Mouse (Mus musculus) T-cell, adult 2 months (primary cell): Measurements from ENCODE around the gene Clstn3.
"Not testable (repeated sequence)": the region's sequence is repeated elsewhere in the genome, so short reads cannot be mapped to it uniquely, and the experiment has no call there.

Experiments
- DNase-seq: peaks from one replicate; pipeline ENCODE4 v3.0.0; 2022; ENCODE audit warnings: low spot score

Gene Clstn3

GRCm38 (mm10) chr6:124479573-124479930 is 15.0 kb upstream of the Clstn3 start:
- DNase-seq, result no peak

DNA sequence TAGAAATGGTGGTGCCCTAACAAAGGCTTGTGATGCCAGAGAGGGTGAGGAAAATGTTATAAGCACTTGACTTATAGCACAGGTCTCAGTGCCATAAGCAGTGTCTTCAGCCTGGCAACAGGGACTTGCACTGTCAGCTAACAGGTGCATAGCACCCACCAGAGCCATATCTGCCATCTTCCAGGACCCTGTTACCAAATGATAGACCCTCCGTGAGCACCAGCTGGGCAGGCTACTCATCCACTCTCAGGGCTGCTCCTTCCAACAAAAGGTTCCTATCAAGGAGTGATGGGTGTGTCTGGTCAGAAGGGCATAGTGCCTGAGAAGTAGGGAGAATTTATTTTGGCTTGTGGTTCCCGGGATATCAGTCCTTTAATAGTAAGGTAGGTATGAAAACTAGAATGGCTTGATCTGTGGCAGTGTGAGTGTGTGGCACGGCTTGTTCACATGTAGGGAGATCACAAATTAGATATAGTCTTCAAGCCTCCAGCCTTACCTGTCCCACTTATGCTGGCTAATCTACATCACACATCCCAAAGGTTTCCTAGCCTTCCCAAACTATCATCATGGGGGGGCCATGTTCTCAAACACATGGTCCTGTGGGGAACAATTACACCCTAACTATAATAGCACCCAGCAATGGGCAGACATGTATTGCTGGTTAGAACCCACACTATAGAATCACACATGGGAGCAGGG is 14.4 kb upstream of the Clstn3 start:
- DNase-seq, result no peak

GRCm38 (mm10) chr6:124477922-124478651 is 13.5 kb upstream of the Clstn3 start:
- peak; percentile 22 for DNase-seq

DNA sequence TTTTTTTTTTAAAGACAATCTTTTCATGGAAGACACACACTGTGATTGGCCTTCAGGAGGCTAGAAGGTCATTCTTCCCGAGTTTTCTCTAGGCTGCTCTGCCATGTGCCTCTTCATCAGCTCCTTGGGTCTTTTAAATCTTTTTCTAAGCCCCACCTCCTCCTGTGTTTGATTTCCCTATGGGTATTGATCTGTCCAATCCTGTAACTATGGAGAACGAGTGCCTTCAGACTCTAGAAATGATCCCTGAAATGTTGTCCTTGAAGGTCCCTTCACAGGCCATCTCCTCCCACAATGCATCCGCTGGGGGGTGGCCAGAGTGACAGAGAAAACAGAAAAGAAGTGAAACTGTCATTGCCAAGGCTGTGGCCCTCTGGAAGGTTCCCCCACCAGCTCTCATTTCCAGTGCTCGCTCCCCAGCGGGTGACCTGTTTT is 12.6 kb upstream of the Clstn3 start:
- DNase-seq, result no peak

- no peak for DNase-seq
Measured at GRCm38 (mm10) chr6:124476796-124477195, 12.2 kb upstream of the Clstn3 start.

DNA sequence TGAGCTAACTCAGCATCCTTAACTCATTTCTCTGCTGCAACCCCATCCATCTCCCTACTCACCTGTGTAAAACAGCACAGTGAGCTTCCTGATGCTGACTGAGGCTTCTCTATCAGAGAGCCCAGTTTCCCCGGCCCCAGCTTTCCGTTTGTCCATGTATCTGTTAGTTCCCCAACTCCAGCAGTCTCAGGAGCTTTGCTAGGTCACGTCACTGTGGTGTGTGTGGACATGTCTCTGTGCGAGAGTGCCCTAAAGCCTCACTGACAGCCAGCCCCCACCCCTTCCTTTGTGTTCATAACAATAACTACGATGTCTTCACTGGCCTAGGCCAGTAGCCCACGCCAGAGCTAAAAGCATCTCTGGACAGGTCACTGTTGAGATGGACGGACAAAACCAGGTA is 11.6 kb upstream of the Clstn3 start:
- no peak for DNase-seq

DNA sequence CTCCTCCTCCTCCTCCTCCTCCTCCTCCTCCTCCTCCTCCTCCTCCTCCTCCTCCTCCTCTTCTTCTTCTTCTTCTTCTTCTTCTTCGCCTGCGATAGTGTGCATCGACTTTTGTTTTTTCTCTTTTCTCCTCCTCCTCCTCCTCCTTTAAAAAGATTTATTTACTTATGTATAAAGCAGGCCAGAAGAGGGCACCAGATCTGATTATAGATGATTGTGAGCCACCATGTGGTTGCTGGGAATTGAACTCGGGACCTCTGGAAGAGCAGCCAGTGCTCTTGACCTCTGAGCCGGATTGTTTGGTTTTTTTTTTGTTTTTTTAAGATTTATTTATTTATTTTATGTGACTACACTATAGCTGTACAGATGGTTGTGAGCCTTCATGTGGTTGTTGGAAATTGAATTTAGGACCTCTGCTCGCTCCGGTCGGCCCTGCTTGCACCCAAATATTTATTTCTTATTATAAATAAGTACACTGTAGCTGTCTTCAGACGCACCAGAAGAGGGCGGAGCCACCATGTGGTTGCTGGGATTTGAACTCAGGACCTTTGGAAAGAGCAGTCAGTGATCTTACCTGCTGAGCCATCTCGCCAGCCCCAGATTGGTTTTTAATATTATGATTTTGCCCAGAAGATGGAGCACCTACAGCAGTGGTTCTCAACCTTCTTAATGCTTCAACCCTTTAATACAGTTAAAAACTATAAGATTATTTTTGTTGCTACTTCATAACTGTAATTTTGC is 10.9 kb upstream of the Clstn3 start:
- not testable (repeated sequence) for DNase-seq

- no peak for DNase-seq
Measured at GRCm38 (mm10) chr6:124474621-124475020, 10.0 kb upstream of the Clstn3 start.

DNA sequence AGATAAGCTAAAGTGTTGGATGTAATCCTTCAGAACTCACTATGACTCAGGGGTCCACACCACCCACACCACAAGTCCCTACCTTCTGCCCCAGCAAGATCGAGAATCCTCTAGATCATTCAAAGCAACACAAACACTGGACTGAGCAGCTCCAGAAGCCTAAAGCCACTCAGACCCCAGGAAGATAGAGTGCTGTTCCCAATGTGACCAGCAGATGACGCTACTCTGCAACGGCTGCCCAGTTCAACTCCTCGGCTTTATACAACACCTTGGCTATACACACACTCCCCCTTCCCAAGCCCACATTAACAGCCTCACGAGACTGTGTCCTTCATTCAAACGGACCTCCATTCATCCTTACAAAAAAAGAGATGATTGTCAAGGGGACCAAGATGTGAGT is 8.2 kb upstream of the Clstn3 start:
- DNase-seq, result peak; percentile 32

DNA sequence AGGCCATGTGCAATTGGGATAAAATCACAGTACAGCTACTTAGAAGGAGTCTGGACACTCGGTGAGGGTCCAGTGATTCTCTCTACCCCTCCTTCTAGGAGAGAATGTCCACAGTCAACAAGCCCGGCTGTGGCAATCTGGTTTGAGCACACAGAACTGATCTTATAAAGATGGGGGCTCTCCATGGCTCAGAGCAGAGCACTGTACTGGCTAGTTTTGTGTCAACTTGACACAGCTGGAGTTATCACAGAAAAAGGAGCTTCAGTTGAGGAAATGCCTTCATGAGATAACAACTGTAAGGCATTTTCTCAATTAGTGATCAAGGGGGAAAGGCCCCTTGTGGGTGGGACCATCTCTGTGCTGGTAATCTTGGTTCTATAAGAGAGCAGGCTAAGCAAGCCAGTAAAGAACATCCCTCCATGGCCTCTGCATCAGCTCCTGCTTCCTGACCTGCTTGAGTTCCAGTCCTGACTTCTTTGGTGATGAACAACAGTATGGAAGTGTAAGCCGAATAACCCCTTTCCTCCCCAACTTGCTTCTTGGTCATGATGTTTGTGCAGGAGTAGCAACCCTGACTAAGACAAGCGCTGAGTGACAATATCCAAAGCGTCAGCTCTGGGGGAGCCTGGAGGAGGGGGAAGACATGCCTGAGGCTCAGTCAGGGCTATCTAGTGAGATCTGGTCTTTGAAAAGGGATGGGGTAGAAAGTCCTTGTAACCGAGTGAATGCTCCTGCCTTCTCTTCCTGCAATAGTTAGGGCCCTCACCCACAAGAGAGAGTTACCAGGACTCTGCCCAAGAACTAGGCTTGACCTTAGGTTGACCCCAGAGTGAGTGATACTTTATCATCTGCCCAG is 7.4 kb upstream of the Clstn3 start:
- not testable (repeated sequence) for DNase-seq

DNA sequence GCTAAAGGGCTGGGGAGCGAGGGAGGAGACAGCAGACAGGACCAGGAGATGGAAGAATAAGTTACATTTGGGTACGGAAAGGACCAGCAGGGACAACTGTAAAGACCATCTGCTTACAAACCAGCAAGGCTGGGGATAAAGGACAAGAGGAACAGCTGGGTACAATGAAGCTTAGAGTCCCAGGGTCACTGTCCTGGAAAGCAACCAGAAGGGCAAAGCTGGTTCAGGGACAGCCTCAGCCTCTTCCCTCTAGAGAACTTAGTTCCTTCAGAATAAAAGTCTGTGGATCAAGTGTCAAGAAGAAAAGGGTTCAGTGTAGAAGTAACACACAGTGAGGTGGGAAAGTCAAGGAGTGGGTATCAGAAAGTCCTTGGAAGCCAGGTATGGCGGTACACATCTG is 6.5 kb upstream of the Clstn3 start:
- no peak for DNase-seq

DNA sequence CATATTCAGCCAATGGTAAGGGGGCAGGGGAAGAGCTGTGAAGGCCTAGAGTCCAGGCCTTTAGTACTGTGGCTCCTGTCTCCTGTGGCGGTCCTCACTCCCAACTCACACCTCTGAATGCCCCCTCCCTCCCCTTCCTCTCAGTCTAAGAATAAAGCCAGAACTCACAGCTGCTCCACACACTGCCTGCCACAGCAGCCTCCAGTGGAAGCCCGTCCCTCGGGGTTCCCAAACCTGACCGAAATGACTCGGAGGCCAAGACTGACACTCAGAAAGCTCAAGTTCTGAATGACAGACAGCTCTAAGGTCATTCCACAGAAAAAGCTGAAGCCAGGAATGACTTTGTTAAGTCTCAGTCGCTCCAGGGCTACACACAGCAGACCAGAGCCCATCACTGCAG is 1.1 kb upstream of the Clstn3 start:
- DNase-seq, result no peak

GRCm38 (mm10) chr6:124465299-124465698 is 705 bp upstream of the Clstn3 start:
- DNase-seq, result no peak

DNA sequence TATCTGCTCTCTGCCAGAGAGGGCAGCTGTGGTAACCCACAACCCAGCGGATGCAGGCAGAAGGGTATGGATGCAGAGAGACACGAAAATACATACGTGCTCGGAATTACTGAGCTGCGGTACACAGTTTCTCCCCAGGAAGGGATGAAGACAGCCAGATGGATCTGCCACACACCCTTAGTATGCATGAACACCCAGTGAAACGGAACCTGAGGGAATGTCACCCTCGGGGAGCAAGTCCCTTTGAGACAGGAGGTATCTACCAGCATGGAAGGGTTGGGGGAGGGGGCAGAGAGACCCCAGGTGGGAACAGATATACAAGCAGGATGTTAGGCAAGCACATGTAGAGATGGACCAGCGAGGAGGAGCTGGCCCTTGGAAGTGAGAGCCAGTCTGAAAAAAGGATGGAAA is 708 bp downstream of the Clstn3 start:
- DNase-seq, result peak; percentile 42

DNA sequence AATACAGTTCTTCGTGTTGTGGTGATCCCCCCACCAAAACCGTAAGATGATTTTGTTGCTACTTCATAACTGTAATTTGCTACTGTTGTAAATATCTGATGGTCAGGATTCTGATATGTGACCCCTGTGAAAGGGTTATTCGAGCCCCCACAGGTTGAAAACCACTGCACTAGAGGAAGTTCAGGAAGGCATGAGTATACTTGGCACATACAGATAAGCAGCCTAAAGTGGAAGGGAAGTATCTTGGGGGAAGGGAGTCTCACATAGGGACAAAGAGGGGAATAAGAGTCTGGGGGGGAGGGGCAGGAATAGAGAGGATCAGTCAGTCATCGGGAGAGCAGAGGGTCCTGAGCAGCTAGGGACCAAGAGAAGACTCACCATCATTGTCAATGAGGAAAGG is 5.2 kb downstream of the Clstn3 start:
- DNase-seq, result no peak

GRCm38 (mm10) chr6:124458505-124458904 is 6.1 kb downstream of the Clstn3 start:
- DNase-seq, result no peak

DNA sequence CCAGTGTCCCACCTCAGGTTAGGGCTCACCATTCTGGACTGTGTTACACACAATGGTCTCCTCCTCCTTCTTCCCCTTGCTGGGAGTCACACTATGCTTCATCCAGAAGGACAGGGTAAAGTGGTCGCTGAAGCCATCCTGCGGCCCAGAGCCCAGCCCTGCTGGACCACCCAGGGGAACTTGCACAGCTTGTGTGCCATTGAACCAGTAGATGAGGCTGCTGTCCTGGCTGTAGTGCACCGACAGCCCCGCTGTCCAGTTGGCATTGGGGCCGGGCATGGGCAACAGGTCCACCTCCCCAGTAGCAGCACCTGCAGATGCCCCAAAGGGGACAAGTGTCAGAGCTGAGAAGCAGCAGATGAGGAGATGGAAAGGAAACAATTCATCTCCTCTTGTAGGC is 6.8 kb downstream of the Clstn3 start:
- no peak for DNase-seq

DNA sequence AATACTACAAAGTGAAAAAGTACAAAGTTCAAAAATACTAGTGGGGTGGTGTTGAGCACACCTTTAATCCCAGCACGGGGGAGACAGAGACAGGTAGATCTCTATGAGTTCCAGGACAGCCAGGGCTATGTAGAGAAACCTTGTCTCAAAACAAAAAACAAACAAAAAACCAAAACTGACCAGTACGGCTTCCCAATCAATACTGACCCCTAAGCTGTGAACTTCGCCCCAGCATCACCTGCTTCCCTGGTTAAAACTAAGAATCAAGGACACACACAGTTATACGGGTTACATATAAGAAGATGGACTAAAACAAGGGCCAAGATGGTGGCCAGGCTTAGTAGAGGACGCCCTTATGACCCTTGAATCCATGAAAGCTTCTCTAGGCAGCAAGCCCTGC is 8.4 kb downstream of the Clstn3 start:
- DNase-seq, result no peak

DNA sequence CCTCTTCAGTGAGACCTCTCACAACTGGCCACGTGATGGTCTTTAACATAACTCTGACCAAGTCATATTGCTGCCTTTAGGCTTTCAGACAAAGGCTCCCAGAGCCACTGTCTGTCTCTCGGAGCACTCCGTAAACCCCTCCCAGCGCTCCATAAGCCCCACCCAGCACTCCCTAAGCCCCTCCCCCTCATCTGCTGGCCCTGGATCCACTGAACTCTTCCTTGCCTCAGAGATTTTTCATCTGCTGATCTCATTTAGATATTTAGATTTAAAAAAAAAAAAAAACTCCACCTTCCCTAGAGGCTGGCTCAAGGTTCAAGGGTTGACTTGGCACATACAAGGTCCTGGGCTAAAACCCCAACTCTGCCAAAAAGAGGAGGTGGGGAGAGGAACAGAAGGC is 10.8 kb downstream of the Clstn3 start:
- no peak for DNase-seq

GRCm38 (mm10) chr6:124451995-124452394 is 12.6 kb downstream of the Clstn3 start:
- DNase-seq, result no peak

GRCm38 (mm10) chr6:124449668-124450383 is 14.8 kb downstream of the Clstn3 start:
- DNase-seq, result no peak
